ENCODE assay signal across 8 mouse cellular contexts in the genomic region with DNA sequence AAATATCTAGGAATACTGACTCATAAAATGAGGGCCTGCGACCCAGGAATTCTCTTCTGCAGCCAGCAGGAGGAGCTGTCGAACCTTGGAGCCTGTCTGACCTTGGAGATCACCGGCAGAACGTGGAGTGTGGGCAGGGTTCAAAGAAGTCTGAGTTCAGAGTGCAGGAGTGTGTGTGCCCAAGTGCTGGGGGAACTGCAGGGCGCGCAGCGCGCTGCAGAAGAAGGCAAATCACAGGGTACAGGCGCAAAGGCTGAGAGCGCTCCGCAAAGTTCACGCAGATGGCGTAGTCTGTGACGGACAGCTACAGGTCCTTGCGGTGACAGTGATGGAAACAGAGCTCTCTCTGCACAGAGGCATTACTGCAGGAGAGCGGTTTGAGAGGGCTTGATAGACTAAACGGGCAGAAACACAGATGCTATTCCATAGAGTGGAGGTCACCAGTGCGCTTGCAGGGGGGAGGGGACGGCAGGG. TPM values are rescaled to one million over a fixed set of nuclear protein-coding genes. Genes with fewer than 3 reads are reported as not detected.
DNase-seq lines count a peak whose midpoint lies in the region; ATAC-seq and TF ChIP-seq lines count a peak whose summit lies in the region.

No protein-coding gene starts in this region.

- ATAC-seq in forebrain, embryonic 14.5 days = peak; percentile 63
- peak; percentile 69 for ATAC-seq in lung, embryonic 15.5 days (ENCODE audit: borderline replicate concordance, extremely low read depth, low FRiP score, low TSS enrichment)
- ATAC-seq in neutrophil, adult 5-6 weeks (ENCODE audit: extremely low read depth, insufficient number of reproducible peaks, low FRiP score, poor library complexity, severe bottlenecking) = peak; percentile 84

- no peak for TF ChIP-seq POLR2A in MEL (IDR thresholded peaks at IDR 0.05; ENCODE audit: control insufficient read depth in 1 of 2, insufficient read depth in 1 of 2, low read depth in 1 of 2, low read length in 2 of 2, poor library complexity in 1 of 2)

- H3K27me3 ChIP-seq in MEL (ENCODE audit: control insufficient read depth in 1 of 2, insufficient read depth in 2 of 2, low read length in 2 of 2) = peaks cover 0 to 3% of the 10 kb centered on the region in 2 experiments; a peak in 1 of 4 replicates
- no peaks in the 10 kb centered on the region for H3K27me3 ChIP-seq in forebrain, embryonic 14.5 days (replicated peaks; ENCODE audit: control insufficient read depth, insufficient read depth, low read length)
- H3K27me3 ChIP-seq in lung, embryonic 15.5 days = no peaks in the 10 kb centered on the region

- intact Hi-C loops in heart, postnatal 25 days (cut with DNase I) = loop anchor here (1.0 to 5.0 kb wide), 3 partner anchors 100 to 269 kb away; no protein-coding TSS in a partner anchor

- H3K4me2 ChIP-seq in forebrain, embryonic 14.5 days (ENCODE audit: low read length) = peak overlapping the region; percentile 66
- H3K4me2 ChIP-seq in lung, embryonic 15.5 days = peak overlapping the region; percentile 86

- no peak overlapping the region for H3K27ac ChIP-seq in MEL (ENCODE audit: control insufficient read depth, low read depth, low read length)
- no peak overlapping the region for H3K27ac ChIP-seq in forebrain, embryonic 14.5 days (ENCODE audit: low read depth, low read length)
- no peak overlapping the region for H3K27ac ChIP-seq in lung, embryonic 15.5 days

- WGBS in forebrain, embryonic 14.5 days = under 1% methylated on average over 19 of the region's 19 CpGs
- 2% methylated on average over 19 of the region's 19 CpGs for WGBS in lung, embryonic 15.5 days

- H3K4me3 ChIP-seq in MEL (ENCODE audit: control insufficient read depth in 1 of 2, insufficient read depth in 1 of 2, low read depth in 2 of 2, low read length in 2 of 2) = no peak overlapping the region
- H3K4me3 ChIP-seq in forebrain, embryonic 14.5 days (ENCODE audit: low read depth, low read length) = peak overlapping the region; percentile 30
- peak overlapping the region; percentile 43 for H3K4me3 ChIP-seq in lung, embryonic 15.5 days

- peak; percentile 72 to 90 (median 86) for TF ChIP-seq CTCF in MEL (IDR thresholded peaks at IDR 0.05 in 2 of 3, conservative IDR thresholded peaks at IDR 0.05 in 1 of 3; ENCODE audit: control insufficient read depth in 1 of 3, insufficient read depth in 1 of 3, low read depth in 2 of 3, low read length in 3 of 3, poor library complexity in 1 of 3, severe bottlenecking in 1 of 3)

- TF ChIP-seq EP300 in MEL (IDR thresholded peaks at IDR 0.05; ENCODE audit: low read depth in 1 of 2, low read length in 2 of 2) = no peak

- no peak overlapping the region for H3K9ac ChIP-seq in MEL (ENCODE audit: control insufficient read depth, low read depth, low read length, poor library complexity, severe bottlenecking)
- peak overlapping the region; percentile 43; the same call in 1 of the 2 replicates for H3K9ac ChIP-seq in forebrain, embryonic 14.5 days (ENCODE audit: low read length)
- peak overlapping the region; percentile 28; the same call in 1 of the 2 replicates for H3K9ac ChIP-seq in lung, embryonic 15.5 days

- TF ChIP-seq RAD21 in MEL (IDR thresholded peaks at IDR 0.05; ENCODE audit: low read depth, low read length) = peak; percentile 80

- H3K4me1 ChIP-seq in MEL (ENCODE audit: control insufficient read depth in 1 of 2, insufficient read depth in 2 of 2, low read length in 2 of 2) = no peaks in the 10 kb centered on the region
- H3K4me1 ChIP-seq in forebrain, embryonic 14.5 days (ENCODE audit: control insufficient read depth, insufficient read depth, low read length) = peaks cover 4% of the 10 kb centered on the region; the same call in 1 of the 2 replicates
- 0 out of 2 replicates have a peak, but pooled peaks cover 6% of the 10 kb centered on the region for H3K4me1 ChIP-seq in lung, embryonic 15.5 days

- peak; percentile 69 for DNase-seq in MEL (ENCODE audit: low read depth, low spot score)
- peak; percentile 52 for DNase-seq in cerebellum, adult 11 months
- DNase-seq in forebrain, embryonic 14.5 days (ENCODE audit: low spot score) = peak; percentile 83
- peak; percentile 50 for DNase-seq in heart, postnatal 25 days (ENCODE audit: low spot score)
- DNase-seq in layer of hippocampus, adult 18-20 months (ENCODE audit: low spot score in 2 of 2) = peak; percentile 50 to 78
- DNase-seq in testis, postnatal 14 days (ENCODE audit: low spot score) = peak; percentile 69

- H3K9me3 ChIP-seq in MEL (replicated peaks; ENCODE audit: insufficient read depth, low read length) = no peaks in the 10 kb centered on the region
- H3K9me3 ChIP-seq in forebrain, embryonic 14.5 days (replicated peaks; ENCODE audit: control insufficient read depth, low read length) = no peaks in the 10 kb centered on the region
- H3K9me3 ChIP-seq in lung, embryonic 15.5 days = no peaks in the 10 kb centered on the region

- no peaks in the 10 kb centered on the region for H3K36me3 ChIP-seq in MEL (ENCODE audit: control insufficient read depth in 1 of 2, insufficient read depth in 2 of 2, low read length in 2 of 2)
- no peaks in the 10 kb centered on the region for H3K36me3 ChIP-seq in forebrain, embryonic 14.5 days (ENCODE audit: control insufficient read depth, insufficient read depth, low read length)
- H3K36me3 ChIP-seq in lung, embryonic 15.5 days = no peaks in the 10 kb centered on the region

- no peaks in the 10 kb centered on the region for H3K79me2 ChIP-seq in MEL (ENCODE audit: control insufficient read depth, insufficient read depth, low read length, poor library complexity)

TF ChIP-seq in MEL, 35 proteins besides CTCF, POLR2A, EP300 and RAD21:
- peak; percentile 85 for TF ChIP-seq ZC3H11A (IDR thresholded peaks at IDR 0.05; ENCODE audit: low read depth, low read length)
- TF ChIP-seq SMC3 (IDR thresholded peaks at IDR 0.05; ENCODE audit: low read depth, low read length) = peak; percentile 98
- no peak for TF ChIP-seq HCFC1 (IDR thresholded peaks at IDR 0.05; ENCODE audit: low read depth, low read length)
- TF ChIP-seq E2F4 (IDR thresholded peaks at IDR 0.05; ENCODE audit: borderline replicate concordance, low read depth, low read length) = no peak
- TF ChIP-seq USF1 (IDR thresholded peaks at IDR 0.05; ENCODE audit: low read depth, low read length) = no peak
- TF ChIP-seq ELF1 (IDR thresholded peaks at IDR 0.05; ENCODE audit: low read depth, low read length) = no peak

RNA-seq across cellular contexts. Expression of gene Cox8b, which starts 8.4 kb away (rescaled TPM):
- not detected in 2 replicates for total RNA-seq in MEL (2012; rRNA removed)
- not detected for polyA plus RNA-seq in MEL (2012; ENCODE audit: insufficient read depth in 1 of 2, insufficient read length in 2 of 2, low read depth in 1 of 2, low replicate concordance in 2 of 2, missing spikeins in 1 of 2)
- polyA plus RNA-seq in forebrain, embryonic 14.5 days (2014; fragmentation: Nextera tagmentation; extraction: Ambion mirVana) = not detected in 2 replicates
- 1,000 to 10,000 TPM; 2,576 to 2,619 TPM for total RNA-seq in heart, postnatal 25 days (2021)
- total RNA-seq in layer of hippocampus, adult 18-20 months (2021) = 1 to 10 TPM; 1.2 to 3.7 TPM
- 6.2 and 8.5 TPM in 2 replicates for polyA plus RNA-seq in lung, embryonic 15.5 days (2015; fragmentation: Nextera tagmentation; extraction: Ambion mirVana)
- total RNA-seq in neutrophil, adult 5-6 weeks (2017) = not detected in 2 replicates

RNA-seq across cellular contexts. Expression of gene Nlrp6, which starts 12.0 kb away (rescaled TPM):
- total RNA-seq in MEL (2012; rRNA removed) = not detected in 2 replicates
- polyA plus RNA-seq in MEL (2012; ENCODE audit: insufficient read depth in 1 of 2, insufficient read length in 2 of 2, low read depth in 1 of 2, low replicate concordance in 2 of 2, missing spikeins in 1 of 2) = not detected
- polyA plus RNA-seq in forebrain, embryonic 14.5 days (2014; fragmentation: Nextera tagmentation; extraction: Ambion mirVana) = 0.37 and 0.73 TPM in 2 replicates
- total RNA-seq in heart, postnatal 25 days (2021) = not detected
- total RNA-seq in layer of hippocampus, adult 18-20 months (2021) = under 1 TPM; 0.48 to 0.50 TPM
- 0.26 and 0.72 TPM in 2 replicates for polyA plus RNA-seq in lung, embryonic 15.5 days (2015; fragmentation: Nextera tagmentation; extraction: Ambion mirVana)
- total RNA-seq in neutrophil, adult 5-6 weeks (2017) = 0.47 TPM in 1 of 2 replicates, not detected in the other

RNA-seq across cellular contexts. Expression of gene Sirt3, which starts 26.6 kb away (rescaled TPM):
- total RNA-seq in MEL (2012; rRNA removed) = 16.0 and 16.1 TPM in 2 replicates
- 10 to 100 TPM in 1 of 2 experiments, not detected in 1; 19.5 TPM for polyA plus RNA-seq in MEL (2012; ENCODE audit: insufficient read depth in 1 of 2, insufficient read length in 2 of 2, low read depth in 1 of 2, low replicate concordance in 2 of 2, missing spikeins in 1 of 2)
- 28.2 and 29.5 TPM in 2 replicates for polyA plus RNA-seq in forebrain, embryonic 14.5 days (2014; fragmentation: Nextera tagmentation; extraction: Ambion mirVana)
- 10 to 100 TPM; 54.3 to 64.0 TPM for total RNA-seq in heart, postnatal 25 days (2021)
- 10 to 100 TPM; 75.3 to 75.8 TPM for total RNA-seq in layer of hippocampus, adult 18-20 months (2021)
- polyA plus RNA-seq in lung, embryonic 15.5 days (2015; fragmentation: Nextera tagmentation; extraction: Ambion mirVana) = 22.8 and 22.9 TPM in 2 replicates
- 14.5 and 20.1 TPM in 2 replicates for total RNA-seq in neutrophil, adult 5-6 weeks (2017)

RNA-seq across cellular contexts. Expression of gene Psmd13, which starts 26.9 kb away (rescaled TPM):
- total RNA-seq in MEL (2012; rRNA removed) = 165 and 191 TPM in 2 replicates
- polyA plus RNA-seq in MEL (2012; ENCODE audit: insufficient read depth in 1 of 2, insufficient read length in 2 of 2, low read depth in 1 of 2, low replicate concordance in 2 of 2, missing spikeins in 1 of 2) = 100 to 1,000 TPM in 1 of 2 experiments, not detected in 1; 215 TPM
- 262 and 286 TPM in 2 replicates for polyA plus RNA-seq in forebrain, embryonic 14.5 days (2014; fragmentation: Nextera tagmentation; extraction: Ambion mirVana)
- 10 to 100 TPM; 86.0 to 93.0 TPM for total RNA-seq in heart, postnatal 25 days (2021)
- total RNA-seq in layer of hippocampus, adult 18-20 months (2021) = 100 to 1,000 TPM; 104 to 112 TPM
- 243 and 252 TPM in 2 replicates for polyA plus RNA-seq in lung, embryonic 15.5 days (2015; fragmentation: Nextera tagmentation; extraction: Ambion mirVana)
- total RNA-seq in neutrophil, adult 5-6 weeks (2017) = 96.6 and 110 TPM in 2 replicates

RNA-seq across cellular contexts. Expression of gene Pgghg, which starts 32.5 kb away (rescaled TPM):
- 3.0 and 3.2 TPM in 2 replicates for total RNA-seq in MEL (2012; rRNA removed)
- 1 to 10 TPM in 1 of 2 experiments, not detected in 1; 7.2 TPM for polyA plus RNA-seq in MEL (2012; ENCODE audit: insufficient read depth in 1 of 2, insufficient read length in 2 of 2, low read depth in 1 of 2, low replicate concordance in 2 of 2, missing spikeins in 1 of 2)
- 8.8 TPM in 2 replicates for polyA plus RNA-seq in forebrain, embryonic 14.5 days (2014; fragmentation: Nextera tagmentation; extraction: Ambion mirVana)
- total RNA-seq in heart, postnatal 25 days (2021) = 1 to 10 TPM; 4.6 to 5.2 TPM
- total RNA-seq in layer of hippocampus, adult 18-20 months (2021) = 1 to 10 TPM; 4.0 to 4.6 TPM
- polyA plus RNA-seq in lung, embryonic 15.5 days (2015; fragmentation: Nextera tagmentation; extraction: Ambion mirVana) = 18.7 and 21.0 TPM in 2 replicates
- 15.0 and 17.9 TPM in 2 replicates for total RNA-seq in neutrophil, adult 5-6 weeks (2017)

Comparison
In these comparisons a context has a peak if more than half of its experiments do, and no peak if none do; other contexts are left out.
1. H3K4me3 ChIP-seq: peak in forebrain, embryonic 14.5 days (single experiment) and lung, embryonic 15.5 days (single experiment); none in MEL (0 of 2).
2. RNA of gene Cox8b, which starts 8.4 kb away (total RNA-seq): 2,576 to 2,619 TPM in heart, postnatal 25 days; 1.2 to 3.7 TPM in layer of hippocampus, adult 18-20 months, not detected in MEL and not detected in neutrophil, adult 5-6 weeks; every median in the first group is over 100 times any median in the second.
3. Peak in every context shown above with its lines, with median percentiles within 50 percentile points of each other: DNase-seq and ATAC-seq.